Mouse (Mus musculus) left cerebral cortex, postnatal 10 days (tissue): ENCODE measurements around the gene 2010111I01Rik. TPM values are rescaled to one million over a fixed set of nuclear protein-coding genes. Genes with fewer than 3 reads are reported as not detected.
A peak's percentile ranks its signal among the peaks of the same experiment; 100 is the strongest.

ENCODE experiments used
- DNase-seq, 2 experiments: peaks; one replicate each; pipeline ENCODE4 v3.0.0; 2021 to 2022; ENCODE audit warnings: low spot score in 2 of 2, mixed read lengths in 1 of 2; ENCODE audit errors: extremely low spot score in 1 of 2
- intact Hi-C: fragments of 180-260 bp; cut with DNase I; formaldehyde crosslinking; loops from one replicate; pipeline ENCODE4 v1.15.1; 2025
- total RNA-seq, 2 experiments: library from RNA; stranded (reverse); gene quantifications; 2 replicates each; pipeline ENCODE4 v1.2.3; 2021

2010111I01Rik gene
- total RNA-seq, 2 experiments from 2014 or later = 62.1 to 69.1 TPM

GRCm38 (mm10) chr13:63170282-63171073 lies 205.8 kb downstream of the 2010111I01Rik start:
- intact Hi-C loops = no loop called here
- DNase-seq = peak in 1 of 2 experiments; percentile 41

- intact Hi-C loops = no loop called here
- DNase-seq = peak in 1 of 2 experiments; percentile 23
Measured at GRCm38 (mm10) chr13:63171347-63172096, 206.8 kb downstream of the 2010111I01Rik start.

- DNase-seq = no peak
- intact Hi-C loops = no loop called here
Measured at GRCm38 (mm10) chr13:63172097-63172445, 207.4 kb downstream of the 2010111I01Rik start.

- DNase-seq = peak in 1 of 2 experiments; percentile 9
- intact Hi-C loops = no loop called here
Measured at GRCm38 (mm10) chr13:63174252-63175020, 209.7 kb downstream of the 2010111I01Rik start.

GRCm38 (mm10) chr13:63176131-63176530 lies 211.4 kb downstream of the 2010111I01Rik start:
- DNase-seq = no peak
- intact Hi-C loops = no loop called here

- no peak for DNase-seq
- intact Hi-C loops = no loop called here
Measured at GRCm38 (mm10) chr13:63177232-63177631, 212.5 kb downstream of the 2010111I01Rik start.

GRCm38 (mm10) chr13:63180641-63181235 lies 216.0 kb downstream of the 2010111I01Rik start:
- no peak for DNase-seq
- intact Hi-C loops = no loop called here

GRCm38 (mm10) chr13:63184946-63185345 lies 220.3 kb downstream of the 2010111I01Rik start:
- DNase-seq = no peak
- intact Hi-C loops = no loop called here

GRCm38 (mm10) chr13:63186217-63186616 lies 221.5 kb downstream of the 2010111I01Rik start:
- intact Hi-C loops = no loop called here
- DNase-seq = no peak

- DNase-seq = no peak
- intact Hi-C loops = no loop called here
Measured at GRCm38 (mm10) chr13:63186642-63187041, 221.9 kb downstream of the 2010111I01Rik start.

- no peak for DNase-seq
- intact Hi-C loops = no loop called here
Measured at GRCm38 (mm10) chr13:63187145-63188143, 222.8 kb downstream of the 2010111I01Rik start.

GRCm38 (mm10) chr13:63188306-63188705 lies 223.6 kb downstream of the 2010111I01Rik start:
- intact Hi-C loops = no loop called here
- peak; percentile 30 to 39 for DNase-seq

- intact Hi-C loops = no loop called here
- no peak for DNase-seq
Measured at GRCm38 (mm10) chr13:63188811-63189210, 224.1 kb downstream of the 2010111I01Rik start.

GRCm38 (mm10) chr13:63193423-63193822 lies 228.7 kb downstream of the 2010111I01Rik start:
- no peak for DNase-seq
- intact Hi-C loops = no loop called here

GRCm38 (mm10) chr13:63198038-63198437 lies 233.3 kb downstream of the 2010111I01Rik start:
- DNase-seq = no peak
- intact Hi-C loops = no loop called here

- no peak for DNase-seq
- intact Hi-C loops = no loop called here
Measured at GRCm38 (mm10) chr13:63199588-63199987, 234.9 kb downstream of the 2010111I01Rik start.

GRCm38 (mm10) chr13:63203502-63204278 lies 239.0 kb downstream of the 2010111I01Rik start:
- intact Hi-C loops = no loop called here
- no peak for DNase-seq
